Mouse (Mus musculus): ENCODE results near the gene Cox8c. TPM values are rescaled to one million over a fixed set of nuclear protein-coding genes. Genes with fewer than 3 reads are reported as not detected.

Cox8c gene
- total RNA-seq, 2 experiments from 2014 or later: not detected

Other genes with a start within 250 kb of the Cox8c start
- 19.1 and 26.0 TPM in 2 replicates for gene Itpk1, start 194.4 kb upstream of the Cox8c start, total RNA-seq (2014; fragmentation: Nextera tagmentation)
- 13.0 and 16.4 TPM in 2 replicates for gene Itpk1, start 194.4 kb upstream of the Cox8c start, total RNA-seq (2017)
- gene Moap1, start 155.7 kb upstream of the Cox8c start, total RNA-seq (2014; fragmentation: Nextera tagmentation): 11.0 and 11.1 TPM in 2 replicates
- 9.3 and 15.6 TPM in 2 replicates for gene Moap1, start 155.7 kb upstream of the Cox8c start, total RNA-seq (2017)
- gene Tmem251, start 155.6 kb upstream of the Cox8c start, total RNA-seq (2014; fragmentation: Nextera tagmentation): 6.5 and 8.7 TPM in 2 replicates
- gene Tmem251, start 155.6 kb upstream of the Cox8c start, total RNA-seq (2017): 8.0 and 9.3 TPM in 2 replicates
- gene Gm28051, start 141.6 kb upstream of the Cox8c start, total RNA-seq (2014; fragmentation: Nextera tagmentation): not detected in 2 replicates
- gene Gm28051, start 141.6 kb upstream of the Cox8c start, total RNA-seq (2017): not detected in 2 replicates
- gene Gon7, start 141.5 kb upstream of the Cox8c start, total RNA-seq (2014; fragmentation: Nextera tagmentation): 16.5 and 19.2 TPM in 2 replicates
- gene Gon7, start 141.5 kb upstream of the Cox8c start, total RNA-seq (2017): 12.9 and 22.2 TPM in 2 replicates
- 35.6 and 43.9 TPM in 2 replicates for gene Ubr7, start 141.3 kb upstream of the Cox8c start, total RNA-seq (2014; fragmentation: Nextera tagmentation)
- gene Ubr7, start 141.3 kb upstream of the Cox8c start, total RNA-seq (2017): 48.8 and 58.8 TPM in 2 replicates
- gene Gm20604, start 140.6 kb upstream of the Cox8c start, total RNA-seq (2014; fragmentation: Nextera tagmentation): 6.6 and 9.7 TPM in 2 replicates
- 7.3 and 8.3 TPM in 2 replicates for gene Gm20604, start 140.6 kb upstream of the Cox8c start, total RNA-seq (2017)
- 13.0 and 15.8 TPM in 2 replicates for gene Btbd7, start 20.8 kb upstream of the Cox8c start, total RNA-seq (2014; fragmentation: Nextera tagmentation)
- 15.8 and 18.2 TPM in 2 replicates for gene Btbd7, start 20.8 kb upstream of the Cox8c start, total RNA-seq (2017)
- not detected in 2 replicates for gene Unc79, start 49.5 kb downstream of the Cox8c start, total RNA-seq (2014; fragmentation: Nextera tagmentation)
- gene Unc79, start 49.5 kb downstream of the Cox8c start, total RNA-seq (2017): not detected in 2 replicates

Data from granulocyte monocyte progenitor cell, adult 5-6 weeks (primary cell).